Mouse (Mus musculus): ENCODE data around the gene Tubg2.

DNA sequence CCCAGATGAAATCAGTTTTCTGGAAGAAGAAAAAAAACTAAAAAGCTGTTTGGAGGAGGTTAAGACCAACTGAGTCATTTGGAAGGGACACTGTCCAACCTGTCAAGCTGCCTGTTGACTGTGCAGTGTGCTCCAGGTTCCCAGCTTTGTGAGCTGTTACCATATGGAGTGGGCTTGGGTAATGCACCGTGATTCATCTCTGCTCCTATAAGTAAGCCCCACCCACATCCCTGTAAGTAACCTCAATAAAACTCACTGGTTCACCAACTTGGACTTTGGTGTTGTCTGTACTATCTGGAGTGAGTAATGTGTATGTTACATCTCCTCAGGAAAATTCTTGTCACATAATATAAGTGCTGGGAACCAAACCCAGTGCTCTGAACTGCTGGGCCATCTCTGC lies 2.9 kb upstream of the Tubg2 start:
- TF ChIP-seq CTCF (IDR thresholded peaks at IDR 0.05; ENCODE audit: insufficient read depth, low read depth, low read length) (no peak), POLR2A (IDR thresholded peaks at IDR 0.05; ENCODE audit: insufficient read depth, low read depth, low read length) (no peak)
